Mouse (Mus musculus) lung, postnatal 0 days (tissue): ENCODE data around the gene Muc4.

Experiments used
- CTCF ChIP-seq: IDR thresholded peaks from 2 replicates; pipeline ENCODE4 v1.5.1; 2016; ENCODE audit warnings: antibody characterized with exemption, mild to moderate bottlenecking
- EP300 ChIP-seq: IDR thresholded peaks from 2 replicates; pipeline ENCODE4 v1.6.1; 2016; ENCODE audit warnings: antibody characterized with exemption, mild to moderate bottlenecking, control low read depth

- TF ChIP-seq CTCF (peak; percentile 77), EP300 (no peak)
Observed at GRCm38 (mm10) chr16:32696841-32697464, 38.7 kb upstream of the Muc4 start.
